Mouse (Mus musculus) urinary bladder, postnatal 25 days (tissue): ENCODE measurements at regions not wholly inside any gene's neighbourhood (a gene's known extent, or its start where the extent isn't known, plus 50 kb on each side); places are given as distances from the start of the nearest gene placed in this dataset.

Experiments
- DNase-seq: peaks from one replicate; pipeline ENCODE4 v3.0.0; 2022; ENCODE audit warnings: low spot score

GRCm38 (mm10) chr4:81727735-81728581 is 285.3 kb upstream of the Mpdz start:
- DNase-seq = no peak

- DNase-seq = no peak
Observed at GRCm38 (mm10) chr4:81726761-81727723, 284.4 kb upstream of the Mpdz start.

- no peak for DNase-seq
Observed at GRCm38 (mm10) chr4:81724751-81725150, 282.1 kb upstream of the Mpdz start.

- no peak for DNase-seq
Observed at GRCm38 (mm10) chr4:81712378-81712777, 269.8 kb upstream of the Mpdz start.

GRCm38 (mm10) chr4:81695182-81695581 is 252.6 kb upstream of the Mpdz start:
- no peak for DNase-seq

GRCm38 (mm10) chr4:81677205-81677604 is 234.6 kb upstream of the Mpdz start:
- no peak for DNase-seq

GRCm38 (mm10) chr4:81674871-81675270 is 232.3 kb upstream of the Mpdz start:
- DNase-seq = no peak

GRCm38 (mm10) chr4:81673398-81674265 is 231.0 kb upstream of the Mpdz start:
- no peak for DNase-seq

- DNase-seq = no peak
Observed at GRCm38 (mm10) chr4:81671986-81672385, 229.4 kb upstream of the Mpdz start.

GRCm38 (mm10) chr4:81669181-81669580 is 226.6 kb upstream of the Mpdz start:
- DNase-seq = peak; percentile 6

- no peak for DNase-seq
Observed at GRCm38 (mm10) chr4:81661096-81661495, 218.5 kb upstream of the Mpdz start.

- no peak for DNase-seq
Observed at GRCm38 (mm10) chr4:81628496-81628828, 185.8 kb upstream of the Mpdz start.

- no peak for DNase-seq
Observed at GRCm38 (mm10) chr4:81627714-81628495, 185.3 kb upstream of the Mpdz start.

- no peak for DNase-seq
Observed at GRCm38 (mm10) chr4:81625348-81625934, 182.8 kb upstream of the Mpdz start.

GRCm38 (mm10) chr4:81624111-81624510 is 181.5 kb upstream of the Mpdz start:
- DNase-seq = no peak

GRCm38 (mm10) chr4:81621391-81622137 is 178.9 kb upstream of the Mpdz start:
- peak; percentile 3 for DNase-seq

- no peak for DNase-seq
Observed at GRCm38 (mm10) chr4:81617191-81617590, 174.6 kb upstream of the Mpdz start.

- no peak for DNase-seq
Observed at GRCm38 (mm10) chr4:81611191-81611590, 168.6 kb upstream of the Mpdz start.

GRCm38 (mm10) chr4:81600396-81600795 is 157.8 kb upstream of the Mpdz start:
- DNase-seq = no peak

- no peak for DNase-seq
Observed at GRCm38 (mm10) chr4:81597390-81597789, 154.8 kb upstream of the Mpdz start.
